Mouse (Mus musculus): Measurements from ENCODE around the gene Ehd4. TPM values are rescaled to one million over a fixed set of nuclear protein-coding genes. Genes with fewer than 3 reads are reported as not detected.

Gene Ehd4
- total RNA-seq, 2 experiments from 2014 or later = 6.9 to 9.6 TPM

DNA sequence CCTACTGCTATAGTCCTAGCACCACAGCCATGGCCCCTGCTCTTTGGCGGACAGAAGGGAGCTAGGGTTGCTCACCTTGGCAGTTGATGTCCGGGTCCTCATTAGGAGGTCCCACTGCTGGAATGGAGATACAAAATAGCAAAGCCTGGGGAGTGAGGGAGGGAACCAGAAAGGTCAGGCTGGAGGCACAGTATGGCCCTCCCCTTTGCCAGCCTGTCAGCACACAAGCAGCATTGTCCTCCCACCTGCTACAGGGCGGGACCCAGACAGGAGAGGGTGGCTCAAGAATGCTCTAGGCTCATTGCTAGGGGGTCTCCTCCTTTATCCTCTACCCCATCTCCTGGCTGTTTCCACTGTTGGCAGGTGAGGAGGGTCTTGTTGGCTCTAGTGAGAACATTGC, 68.4 kb downstream of the Ehd4 start:
- intact Hi-C loops (cut with DNase I) = loop anchor here (5.0 kb wide), 1 partner anchor 81 kb away; no protein-coding TSS in a partner anchor
- DNase-seq = no peak

DNA sequence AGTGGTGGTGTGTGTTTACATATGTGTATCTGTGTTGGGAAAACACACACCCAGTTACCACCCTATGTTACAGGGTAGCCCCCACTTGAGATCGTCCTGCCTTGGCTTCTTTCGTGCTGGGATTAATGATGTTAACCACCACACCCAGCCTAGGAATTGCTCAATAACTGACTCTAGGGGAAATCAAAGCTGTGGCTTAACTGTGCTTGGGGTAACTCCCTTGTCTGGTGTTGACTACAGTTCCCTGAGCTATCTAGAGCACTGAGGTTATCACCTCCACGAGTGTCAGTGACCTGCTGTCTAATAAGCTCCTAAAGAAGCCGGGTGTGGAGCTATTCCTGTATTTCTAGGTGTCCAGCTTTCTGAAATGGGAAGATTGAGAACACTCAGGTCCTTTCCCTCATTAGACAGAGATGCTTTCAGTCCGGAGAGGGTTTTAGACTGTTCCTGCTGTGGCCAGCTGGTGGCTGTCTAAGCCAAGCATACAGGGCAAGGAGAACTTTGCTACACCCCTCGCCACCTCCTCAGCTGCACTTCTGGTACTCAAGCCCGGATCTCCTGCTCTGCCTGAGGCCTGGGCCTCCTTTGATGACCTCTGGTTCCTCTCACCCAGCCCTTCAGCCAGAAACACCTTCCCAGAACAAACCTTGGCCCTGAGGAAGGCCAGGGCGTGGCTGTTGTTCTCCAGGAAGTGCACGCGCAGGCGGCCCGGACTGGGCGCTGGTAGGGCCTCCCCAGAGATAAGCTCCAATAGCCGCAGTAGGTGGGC, 69.6 kb downstream of the Ehd4 start:
- DNase-seq = no peak
- intact Hi-C loops (cut with DNase I) = loop anchor here (5.0 kb wide), 1 partner anchor 83 kb away; no protein-coding TSS in a partner anchor

DNA sequence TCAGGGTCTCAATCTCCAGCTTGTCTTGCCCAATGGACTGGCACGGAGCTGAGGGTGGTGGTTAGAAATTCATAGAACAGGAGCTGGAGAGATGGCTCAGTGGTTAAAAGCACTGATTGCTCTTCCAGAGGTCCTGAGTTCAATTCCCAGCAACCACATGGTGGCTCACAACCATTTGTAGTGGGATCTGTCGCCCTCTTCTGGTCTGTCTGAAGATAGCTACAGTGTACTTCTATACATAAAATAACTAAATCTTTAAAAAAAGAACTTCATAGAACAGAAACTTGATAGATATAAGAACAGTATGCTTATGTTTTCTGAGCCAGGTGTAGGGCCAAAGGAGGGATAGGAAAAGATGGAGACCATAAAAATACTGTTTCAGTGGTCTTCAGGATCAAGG, 72.0 kb downstream of the Ehd4 start:
- intact Hi-C loops (cut with DNase I) = no loop called here
- no peak for DNase-seq

DNA sequence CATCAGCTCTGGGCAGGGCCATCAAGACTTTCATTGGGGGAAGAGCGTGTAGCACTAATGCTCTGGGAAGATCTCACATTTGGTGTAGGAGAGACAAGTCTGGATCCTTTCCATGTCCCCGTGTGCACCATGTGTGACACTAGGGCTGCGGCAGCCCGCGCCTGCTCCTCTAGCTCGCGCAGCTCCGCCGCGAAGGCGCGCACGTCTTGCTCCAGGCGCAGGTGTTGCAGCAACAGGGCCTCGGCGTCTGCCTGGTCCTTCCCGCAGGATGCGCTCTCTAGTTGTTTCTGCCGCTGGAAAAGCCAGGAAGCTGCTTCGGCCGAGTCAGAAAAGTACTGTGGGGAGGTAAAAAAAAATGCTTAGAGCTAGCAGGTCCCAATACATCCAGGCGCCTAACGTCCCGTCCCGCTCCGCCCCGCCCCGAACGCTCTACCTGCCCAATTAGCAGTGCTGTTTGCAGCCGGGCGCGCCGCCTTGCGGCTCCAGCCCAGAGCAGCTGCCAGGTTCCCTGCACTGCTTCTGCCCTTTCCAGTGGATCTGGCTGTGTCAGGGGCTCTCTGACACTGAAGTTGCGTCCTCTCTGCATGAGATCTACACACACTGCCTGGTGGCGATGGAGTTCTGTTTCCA, 78.2 kb downstream of the Ehd4 start:
- intact Hi-C loops (cut with DNase I) = no loop called here
- DNase-seq = peak; percentile 51

DNA sequence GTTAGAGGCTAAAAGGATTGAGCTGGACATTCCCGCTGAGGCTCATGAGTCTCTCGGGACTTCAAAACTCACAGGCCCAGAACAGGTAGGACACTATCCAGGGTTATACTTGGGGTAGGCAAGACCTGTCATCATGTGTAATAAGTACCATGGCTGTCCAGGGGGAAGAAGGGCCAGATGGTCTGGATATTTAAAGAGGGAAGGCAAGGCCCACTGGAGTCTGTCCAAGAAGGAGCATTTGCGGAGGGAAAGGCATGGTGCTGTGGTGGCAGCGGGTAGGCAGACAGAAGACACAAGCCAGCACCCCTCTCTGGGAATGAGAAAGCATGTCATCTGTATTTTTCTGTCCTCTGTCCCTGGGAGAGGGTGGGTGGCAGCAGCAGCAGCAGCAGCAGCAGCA, 80.3 kb downstream of the Ehd4 start:
- intact Hi-C loops (cut with DNase I) = no loop called here
- DNase-seq = peak; percentile 41

DNA sequence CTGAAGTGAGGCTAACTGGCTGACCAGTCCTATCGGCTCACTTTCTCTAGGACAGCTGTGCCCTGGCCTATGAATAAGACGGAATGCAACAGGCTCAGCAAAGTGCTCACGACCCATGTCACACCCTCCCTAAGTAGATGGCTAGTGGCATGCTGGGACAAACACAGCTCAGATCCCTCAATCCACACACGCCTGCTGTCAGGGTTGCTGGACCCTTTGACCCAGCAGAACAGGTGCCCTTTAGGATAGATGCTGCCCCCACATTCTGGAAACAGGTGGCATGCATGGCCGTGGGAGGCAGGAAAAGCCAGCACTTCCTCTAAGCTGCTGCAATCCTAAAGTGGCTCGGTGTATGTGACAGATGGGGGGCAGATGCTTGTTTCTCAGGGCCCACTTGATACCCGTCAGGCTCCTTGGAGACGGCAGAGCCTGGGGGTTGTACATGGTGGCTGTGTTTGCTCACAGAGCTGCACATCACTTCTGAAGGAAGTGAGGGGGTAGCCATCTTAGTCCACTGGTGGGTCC, 84.9 kb downstream of the Ehd4 start:
- DNase-seq = no peak
- intact Hi-C loops (cut with DNase I) = no loop called here

DNA sequence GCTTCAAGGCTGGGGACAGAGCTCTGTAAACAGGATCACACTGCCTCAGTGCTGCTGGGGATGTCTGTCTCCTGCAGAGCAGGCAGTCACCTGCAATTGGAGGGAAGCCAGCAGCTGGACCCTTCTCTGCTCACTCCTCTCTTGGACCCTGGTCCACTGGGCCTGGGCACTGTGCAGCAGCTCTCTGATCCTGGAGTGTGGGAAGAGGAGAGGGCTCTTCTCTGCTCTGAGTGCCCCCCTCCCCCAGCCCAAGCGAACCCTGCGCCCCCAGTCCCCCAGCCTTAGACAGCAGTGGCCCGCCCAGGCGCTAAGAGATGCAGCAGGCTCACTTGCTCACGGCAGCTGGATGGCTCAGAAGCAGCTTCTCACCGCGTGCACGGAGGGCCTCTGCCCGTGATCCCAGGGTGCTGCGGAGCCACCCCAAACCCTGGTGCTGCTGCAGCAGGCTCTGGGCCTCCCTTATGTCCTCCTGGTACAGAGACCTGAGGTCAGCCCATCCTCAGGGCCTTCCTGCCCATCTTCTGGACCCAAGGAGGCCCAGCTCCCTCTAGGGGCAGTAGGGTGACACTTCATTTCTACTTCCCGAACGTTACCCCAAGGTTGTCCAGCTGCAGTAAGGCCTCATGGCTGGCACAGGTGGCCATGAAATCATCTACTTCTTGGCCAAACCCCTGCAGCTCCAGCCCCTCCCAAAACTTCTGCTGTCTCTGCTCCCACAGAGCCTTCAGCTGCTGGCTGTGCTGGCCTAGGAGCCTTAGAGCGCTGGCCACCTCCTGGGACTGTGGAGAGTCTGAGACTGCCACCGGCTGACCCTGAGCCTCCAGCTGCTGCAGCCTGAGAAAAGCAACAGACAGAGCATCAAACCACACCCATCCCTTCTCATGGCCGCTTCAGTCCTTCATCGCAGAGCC, 85.6 kb downstream of the Ehd4 start:
- peak; percentile 37 for DNase-seq
- intact Hi-C loops (cut with DNase I) = no loop called here

DNA sequence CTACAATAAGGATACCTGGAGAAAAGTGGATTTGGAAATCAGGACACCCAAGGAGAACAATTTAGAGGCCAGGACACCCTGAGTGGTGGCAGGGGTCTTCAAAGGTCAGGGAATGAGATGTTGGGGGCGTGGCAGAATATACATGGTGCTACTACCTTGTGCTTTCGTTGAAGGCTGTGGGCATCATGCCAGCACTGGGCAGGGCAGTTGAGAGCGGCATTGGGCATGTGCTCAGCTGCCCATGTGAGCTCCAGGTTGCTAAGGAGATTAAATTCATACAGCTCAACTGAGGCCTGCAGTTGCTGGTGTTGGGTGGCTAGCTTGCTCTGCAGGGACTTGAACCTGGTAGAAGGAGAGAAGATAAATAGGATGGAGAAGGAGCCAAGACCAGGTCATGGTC, 88.2 kb downstream of the Ehd4 start:
- intact Hi-C loops (cut with DNase I) = no loop called here

DNA sequence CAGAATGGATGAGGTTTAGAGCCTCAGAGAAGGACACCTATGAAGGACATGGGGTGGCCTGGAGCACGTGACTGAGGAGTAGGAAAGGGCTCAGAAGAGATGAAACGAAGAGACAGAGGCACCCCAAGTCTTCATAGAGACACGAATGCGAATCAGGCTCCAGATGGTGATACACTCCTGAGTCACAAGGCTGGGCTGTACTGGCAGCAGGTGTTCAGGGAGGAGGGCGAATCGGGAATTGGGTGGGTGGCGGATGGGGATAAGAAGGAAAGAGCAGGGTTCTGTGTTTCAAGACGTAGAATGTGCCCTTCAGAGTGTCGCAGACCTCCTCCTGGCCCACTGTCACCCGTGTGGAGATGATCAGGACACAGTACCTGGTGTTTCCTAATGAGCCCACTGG, 89.2 kb downstream of the Ehd4 start:
- no peak for DNase-seq
- intact Hi-C loops (cut with DNase I) = no loop called here

More for the DNA sequence above, 88.2 kb downstream of the Ehd4 start:
- DNase-seq = peak; percentile 40

DNA sequence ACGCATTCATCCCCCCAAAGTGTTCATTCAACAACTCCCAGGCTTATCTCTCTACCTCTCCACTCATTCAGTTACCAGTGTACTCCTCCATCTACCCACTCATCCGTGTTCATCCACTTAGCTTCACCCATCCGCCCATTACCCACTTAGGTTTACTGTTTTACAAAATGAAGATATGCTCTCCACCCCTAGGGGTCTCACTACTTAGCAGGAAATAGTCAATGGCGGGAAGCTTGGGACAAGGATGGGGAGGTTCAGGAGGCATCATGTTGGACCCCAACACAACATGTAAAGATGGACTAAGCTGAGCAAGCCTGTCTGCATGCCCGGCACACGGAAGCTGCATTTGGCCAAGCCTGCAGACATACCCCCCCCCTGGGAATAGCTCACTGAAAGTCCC, 89.8 kb downstream of the Ehd4 start:
- no peak for DNase-seq
- intact Hi-C loops (cut with DNase I) = no loop called here

DNA sequence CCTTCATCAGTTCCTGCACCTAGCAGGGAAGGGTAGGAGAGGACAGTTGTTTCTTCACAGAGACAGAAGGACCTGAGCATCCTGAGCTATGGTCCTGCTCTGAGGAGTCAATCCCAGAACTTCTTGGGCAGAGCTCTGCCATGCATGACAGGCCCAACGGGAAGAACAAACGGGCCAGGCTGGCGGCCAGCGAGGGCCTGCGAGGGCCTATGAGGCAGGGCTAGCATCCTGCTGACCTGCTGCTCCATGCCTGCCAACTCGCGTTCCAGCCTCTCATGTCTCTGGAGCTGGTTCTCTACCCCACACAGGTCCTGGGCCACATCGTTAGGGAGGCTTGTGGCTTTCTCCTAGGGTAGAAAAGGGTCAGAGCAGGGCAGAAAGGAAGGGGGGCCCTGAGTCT, 92.2 kb downstream of the Ehd4 start:
- no peak for DNase-seq
- intact Hi-C loops (cut with DNase I) = no loop called here

DNA sequence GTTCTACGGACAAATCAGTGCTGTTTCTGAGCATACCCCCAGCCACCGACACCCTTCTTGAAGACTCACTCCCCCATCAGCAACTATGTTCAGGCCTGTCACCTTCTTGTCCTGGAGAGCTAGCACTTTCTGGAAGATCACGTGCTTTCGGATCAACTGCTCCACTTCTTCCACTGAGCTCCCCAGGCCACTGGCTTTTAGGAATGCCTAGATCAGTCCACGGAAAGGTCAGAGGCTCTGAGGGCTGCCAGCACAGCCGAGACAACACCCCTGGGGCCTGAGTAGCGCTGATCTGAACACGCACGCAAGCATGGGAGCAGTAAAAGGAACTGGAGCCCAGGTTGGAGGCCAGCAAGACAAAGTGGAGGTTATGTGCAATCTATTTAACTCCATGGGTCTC, 93.8 kb downstream of the Ehd4 start:
- intact Hi-C loops (cut with DNase I) = no loop called here
- DNase-seq = no peak

DNA sequence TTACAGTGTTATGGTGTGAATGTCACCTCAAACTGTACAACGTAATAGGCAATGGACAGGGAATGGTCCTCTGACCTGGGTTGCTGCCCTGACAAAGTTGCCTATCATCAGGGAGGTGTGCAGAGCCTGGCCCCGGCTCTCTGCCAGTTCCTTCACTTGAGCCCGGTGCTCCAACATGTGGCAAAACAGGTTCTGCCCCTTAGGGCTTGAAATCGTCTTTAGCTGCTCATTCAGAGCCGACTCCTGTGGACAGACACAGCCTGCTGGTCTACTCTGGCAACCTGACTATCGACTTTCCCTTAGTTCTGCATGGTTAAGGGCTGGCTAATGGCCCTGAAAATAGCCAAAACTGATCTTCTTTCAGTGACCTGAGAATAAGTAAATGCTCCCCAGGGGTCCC, 94.2 kb downstream of the Ehd4 start:
- no peak for DNase-seq
- intact Hi-C loops (cut with DNase I) = no loop called here

DNA sequence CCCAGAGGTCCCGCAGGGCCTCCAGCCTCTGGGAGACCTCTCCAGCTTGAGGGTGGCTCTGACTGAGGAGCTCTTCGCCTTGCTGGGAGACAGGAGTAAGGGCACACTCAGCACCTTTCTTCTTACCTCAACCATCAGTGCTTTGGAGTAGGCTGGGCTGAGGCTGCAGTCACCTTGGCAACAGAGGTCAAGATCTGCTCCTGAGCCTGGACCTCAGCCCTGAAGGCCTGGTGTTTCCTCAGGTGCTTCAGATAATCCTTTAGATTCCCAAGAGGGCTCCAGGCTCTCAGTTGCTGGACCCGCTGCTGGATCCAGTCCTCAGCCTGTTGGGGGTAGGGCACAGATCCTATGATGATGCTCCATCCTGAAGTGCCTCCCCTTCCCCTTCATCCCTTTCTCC, 94.9 kb downstream of the Ehd4 start:
- intact Hi-C loops (cut with DNase I) = no loop called here
- no peak for DNase-seq

DNA sequence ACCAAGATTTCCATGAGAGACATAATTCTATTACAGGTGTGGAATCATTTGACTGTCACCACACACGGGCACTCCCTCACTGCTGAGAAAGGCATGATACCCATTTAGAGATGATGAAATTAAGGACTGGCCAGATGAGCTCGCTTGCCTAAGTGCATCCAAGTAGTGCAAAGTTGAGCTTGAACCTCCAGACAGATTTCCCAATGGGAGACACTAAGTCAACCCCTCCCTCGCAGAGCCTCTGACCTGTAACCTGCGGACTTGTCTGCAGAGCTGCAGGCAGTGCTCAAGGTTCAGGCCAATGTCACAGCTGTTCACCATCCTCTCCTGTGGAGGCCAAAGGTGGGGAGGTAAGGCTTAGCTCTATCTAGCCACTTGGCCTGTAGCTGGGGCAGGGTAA, 95.6 kb downstream of the Ehd4 start:
- intact Hi-C loops (cut with DNase I) = no loop called here
- DNase-seq = no peak

DNA sequence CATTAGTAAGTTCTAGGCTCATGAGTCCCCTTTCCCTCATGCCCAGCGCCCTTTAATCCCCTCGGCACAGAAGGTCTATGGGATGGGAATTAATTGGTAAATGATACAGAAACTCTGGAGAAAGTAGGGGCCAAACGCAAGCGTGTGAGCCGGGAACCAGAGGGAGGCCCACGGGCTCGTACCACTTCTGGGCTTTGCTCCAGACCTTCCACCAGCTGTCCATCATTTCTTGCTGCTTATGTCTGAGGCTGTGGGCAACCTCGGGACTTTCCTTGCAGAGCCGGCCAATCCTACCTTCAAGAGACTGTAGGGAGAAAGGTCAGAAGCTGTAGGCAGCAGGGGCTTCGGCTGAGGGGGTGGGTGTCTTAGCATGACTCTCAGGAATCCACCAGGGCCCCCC, 98.5 kb downstream of the Ehd4 start:
- DNase-seq = no peak
- intact Hi-C loops (cut with DNase I) = no loop called here

DNA sequence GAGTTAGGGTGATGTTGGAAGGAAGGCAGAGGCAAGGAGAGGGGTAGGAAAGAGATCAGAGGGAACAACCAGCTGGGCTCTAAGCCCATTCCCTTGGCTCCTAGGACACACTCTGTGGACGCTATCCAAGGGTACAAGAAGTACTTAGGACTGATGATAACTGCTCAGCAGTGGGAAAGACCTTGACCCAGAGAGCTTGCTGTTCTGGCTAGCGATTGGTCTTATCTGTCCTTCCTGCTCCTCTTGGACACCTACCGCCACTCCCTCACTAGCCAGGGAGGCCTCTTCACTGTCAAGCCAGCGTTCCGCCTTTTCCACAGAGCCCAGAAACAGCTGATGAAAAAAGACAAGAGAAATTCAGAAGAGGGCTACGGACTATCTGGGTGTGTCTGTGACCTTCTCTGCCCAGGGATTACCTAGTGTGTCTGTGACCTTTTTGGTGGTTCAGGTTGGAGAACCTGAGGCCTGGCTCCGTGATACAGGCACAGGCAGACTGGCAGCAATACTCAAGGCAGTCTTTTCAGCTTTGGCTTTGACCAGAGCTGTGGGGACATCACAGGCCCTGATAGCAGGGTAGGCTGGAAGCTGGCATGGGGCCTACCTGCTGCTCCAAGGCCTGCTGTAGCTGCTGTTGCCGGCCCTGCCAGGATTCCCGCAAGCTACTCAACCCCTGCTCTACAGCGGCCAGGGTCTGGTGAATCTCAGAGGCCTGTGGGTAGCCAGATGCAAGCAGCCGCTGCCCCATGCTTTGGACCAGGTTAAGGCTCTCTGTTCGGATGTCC, 99.4 kb downstream of the Ehd4 start:
- intact Hi-C loops (cut with DNase I) = no loop called here
- no peak for DNase-seq

DNA sequence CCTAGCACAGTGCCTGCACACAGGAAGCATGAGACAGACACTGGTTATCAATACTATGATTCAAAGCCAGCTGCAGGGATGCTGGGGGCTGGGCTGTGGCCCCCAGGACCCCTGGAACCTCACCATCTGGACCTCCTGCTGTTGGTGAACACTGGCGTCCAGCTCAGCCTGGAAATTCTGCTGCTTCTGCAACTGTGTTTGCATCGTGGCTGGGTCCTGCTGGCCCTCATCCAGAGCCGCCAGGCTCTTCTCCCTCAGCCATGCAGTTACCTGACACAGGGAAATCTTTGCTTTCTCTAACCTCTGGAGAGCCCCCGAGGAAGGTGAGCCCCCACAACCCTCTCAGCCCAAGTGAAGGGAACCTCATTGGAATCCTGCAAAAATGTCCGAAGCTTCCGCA, 103.0 kb downstream of the Ehd4 start:
- no peak for DNase-seq

DNA sequence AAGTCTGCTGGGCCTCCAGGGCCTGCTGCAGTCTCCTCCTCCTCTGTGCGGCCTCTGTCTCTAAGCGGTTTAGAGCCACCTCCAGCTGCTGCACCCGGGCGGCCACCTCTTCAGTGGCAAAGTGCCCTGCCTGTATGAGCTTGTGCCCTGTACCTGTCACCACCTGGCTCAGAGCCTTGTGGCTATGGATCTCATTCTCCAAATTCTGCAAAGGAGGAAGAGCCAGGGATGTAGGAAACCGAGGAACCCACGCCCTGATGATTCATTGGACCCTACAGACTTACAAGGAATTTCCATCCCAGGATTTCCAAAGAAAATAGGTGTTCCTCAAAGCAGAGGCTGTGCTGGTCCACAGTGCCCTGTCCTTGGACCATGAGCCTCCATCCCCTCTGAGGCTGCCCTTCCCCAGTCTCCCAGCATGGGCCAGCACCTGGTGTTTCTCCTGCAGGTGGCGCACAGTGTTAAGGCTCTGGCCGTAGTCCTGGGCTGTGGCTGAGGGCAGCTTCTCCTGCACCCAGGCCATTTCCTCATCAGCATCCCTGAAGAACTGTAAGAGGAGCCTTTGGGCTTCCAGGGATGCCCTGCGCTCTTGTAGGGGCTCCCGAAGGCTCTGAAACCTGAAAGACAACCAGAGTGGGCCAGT, 104.7 kb downstream of the Ehd4 start:
- no peak for DNase-seq
- intact Hi-C loops (cut with DNase I) = no loop called here

More for the DNA sequence above, 103.0 kb downstream of the Ehd4 start:
- intact Hi-C loops (cut with DNase I) = no loop called here

DNA sequence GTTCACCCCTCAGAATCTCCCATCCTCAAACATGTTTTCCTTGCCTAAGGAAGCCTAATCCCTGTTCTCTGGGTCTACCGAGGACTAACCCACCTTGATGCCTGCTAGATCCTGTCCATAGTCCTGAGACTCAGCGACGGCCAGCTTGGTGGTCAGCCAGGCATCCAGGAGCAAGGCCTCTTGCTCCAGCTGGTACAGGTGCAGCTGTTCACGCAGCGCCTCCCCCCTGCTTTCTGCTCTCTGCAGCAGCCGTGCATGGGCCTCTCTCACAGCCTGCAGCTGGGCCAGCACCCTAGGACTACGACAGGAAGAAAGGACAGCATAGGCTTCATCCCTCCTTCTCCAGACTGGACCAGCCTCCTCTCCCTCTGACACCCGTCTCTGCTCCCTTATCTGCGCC, 106.2 kb downstream of the Ehd4 start:
- intact Hi-C loops (cut with DNase I) = no loop called here
- DNase-seq = no peak

Data from left cerebral cortex, postnatal 4 days (tissue).